Mouse (Mus musculus) liver, embryonic 12.5 days (tissue): ENCODE measurements around the gene Eftud2. TPM values are rescaled to one million over a fixed set of nuclear protein-coding genes. Genes with fewer than 3 reads are reported as not detected.

ENCODE experiments used
- ATAC-seq: fragments of 200-750 bp; cut with Nextera tagmentation; 2 replicates; pipeline ENCODE4 v1.8.0; 2017; ENCODE audit warnings: moderate number of reproducible peaks, mild to moderate bottlenecking, moderate library complexity
- H3K27ac ChIP-seq: fragments of 300-500 bp; sonication (generic); 2 replicates; pipeline ENCODE4 v1.5.1; 2016; ENCODE audit warnings: mild to moderate bottlenecking
- H3K27me3 ChIP-seq: fragments of 300-500 bp; sonication (generic); replicated peaks from 2 replicates; pipeline ENCODE4 v1.6.1; 2016; ENCODE audit warnings: mild to moderate bottlenecking, moderate library complexity
- H3K36me3 ChIP-seq: fragments of 300-500 bp; sonication (generic); 2 replicates; pipeline ENCODE4 v1.6.1; 2016; ENCODE audit warnings: mild to moderate bottlenecking, moderate library complexity
- H3K4me1 ChIP-seq: fragments of 300-500 bp; sonication (generic); 2 replicates; pipeline ENCODE4 v1.6.1; 2016
- H3K4me2 ChIP-seq: fragments of 300-500 bp; sonication (generic); 2 replicates; pipeline ENCODE4 v1.6.1; 2016; ENCODE audit warnings: mild to moderate bottlenecking, moderate library complexity
- H3K4me3 ChIP-seq: fragments of 300-500 bp; sonication (generic); 2 replicates; pipeline ENCODE4 v1.5.1; 2016; ENCODE audit warnings: mild to moderate bottlenecking, moderate library complexity
- H3K9ac ChIP-seq: fragments of 300-500 bp; sonication (generic); 2 replicates; pipeline ENCODE4 v1.6.1; 2016; ENCODE audit warnings: mild to moderate bottlenecking, moderate library complexity
- H3K9me3 ChIP-seq: fragments of 300-500 bp; sonication (generic); replicated peaks from 2 replicates; pipeline ENCODE4 v1.6.1; 2016; ENCODE audit warnings: mild to moderate bottlenecking, moderate library complexity
- whole genome bisulfite sequencing: fragments of 180-500 bp; shearing (Covaris S2); methylation state at CpG from one replicate; pipeline ENCODE4 v1.1.7; 2016; ENCODE audit not compliant: insufficient replicate concordance; 5-methylcytosine and 5-hydroxymethylcytosine counted together
- polyA plus RNA-seq: library from polyadenylated mRNA; unstranded; fragments of >200 nt; fragmentation: Nextera tagmentation; extraction: Ambion mirVana; gene quantifications from 2 replicates; pipeline ENCODE4 v1.2.1, GENCODE M21; 2016

Gene Eftud2
- polyA plus RNA-seq, 1 experiment from 2014 or later = 192 TPM

GRCm38 (mm10) chr11:102859933-102860332 lies 20.9 kb downstream of the Eftud2 start:
- Histone ChIP-seq H3K27ac (no peak overlapping the region), H3K4me2 (no peak overlapping the region), H3K4me3 (no peak overlapping the region), H3K9me3 (no peaks in the 10 kb centered on the region), H3K36me3 (peaks cover 100% of the 10 kb centered on the region), H3K4me1 (no peaks in the 10 kb centered on the region), H3K9ac (no peak overlapping the region), H3K27me3 (no peaks in the 10 kb centered on the region)
- WGBS = 91% methylated on average over 8 of the region's 8 CpGs
- ATAC-seq = no peak

GRCm38 (mm10) chr11:102858951-102859350 lies 21.8 kb downstream of the Eftud2 start:
- no peaks in the 10 kb centered on the region for H3K9me3 ChIP-seq
- H3K36me3 ChIP-seq = peaks cover 100% of the 10 kb centered on the region

DNA sequence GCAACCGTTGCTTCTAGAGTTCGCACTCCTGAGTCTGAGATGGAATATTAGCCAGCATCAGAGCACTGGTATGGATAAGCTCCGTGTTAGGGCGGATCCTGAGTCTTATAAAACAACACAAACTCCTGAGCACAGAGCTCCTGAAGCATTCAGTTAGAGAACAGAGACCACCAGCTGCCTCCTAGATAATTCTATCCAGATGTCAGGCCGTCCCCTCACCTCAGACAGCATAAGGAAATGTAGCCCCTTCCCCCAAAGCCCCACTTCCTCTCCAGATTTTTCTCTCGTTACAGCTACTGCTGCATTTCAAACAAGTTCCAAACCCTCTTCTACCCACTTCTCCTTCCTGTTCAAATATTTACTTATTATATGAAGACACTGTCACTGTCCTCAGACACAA lies 24.8 kb downstream of the Eftud2 start:
- no peak overlapping the region for H3K4me2 ChIP-seq
- peaks cover 100% of the 10 kb centered on the region for H3K36me3 ChIP-seq
- no peaks in the 10 kb centered on the region for H3K27me3 ChIP-seq
- H3K4me1 ChIP-seq = no peaks in the 10 kb centered on the region
- no peak overlapping the region for H3K9ac ChIP-seq
- H3K9me3 ChIP-seq = no peaks in the 10 kb centered on the region
- H3K4me3 ChIP-seq = no peak overlapping the region
- ATAC-seq = no peak
- no peak overlapping the region for H3K27ac ChIP-seq
- WGBS = 77% methylated on average over 6 of the region's 6 CpGs

More at GRCm38 (mm10) chr11:102858951-102859350, 21.8 kb downstream of the Eftud2 start:
- ATAC-seq = no peak
- no peak overlapping the region for H3K9ac ChIP-seq
- no peaks in the 10 kb centered on the region for H3K27me3 ChIP-seq
- 90% methylated on average over 11 of the region's 11 CpGs for WGBS
- no peak overlapping the region for H3K27ac ChIP-seq
- H3K4me2 ChIP-seq = no peak overlapping the region
- no peaks in the 10 kb centered on the region for H3K4me1 ChIP-seq
- H3K4me3 ChIP-seq = no peak overlapping the region

- H3K4me1 ChIP-seq = no peaks in the 10 kb centered on the region
- no peaks in the 10 kb centered on the region for H3K27me3 ChIP-seq
- H3K4me3 ChIP-seq = no peak overlapping the region
- no peaks in the 10 kb centered on the region for H3K9me3 ChIP-seq
- H3K27ac ChIP-seq = no peak overlapping the region
- H3K9ac ChIP-seq = no peak overlapping the region
- H3K36me3 ChIP-seq = peaks cover 100% of the 10 kb centered on the region
- ATAC-seq = no peak
- H3K4me2 ChIP-seq = no peak overlapping the region
Measured at GRCm38 (mm10) chr11:102853760-102854159, 27.0 kb downstream of the Eftud2 start.

GRCm38 (mm10) chr11:102851883-102852282 lies 28.9 kb downstream of the Eftud2 start:
- no peak for ATAC-seq
- Histone ChIP-seq H3K4me3 (no peak overlapping the region), H3K27me3 (no peaks in the 10 kb centered on the region), H3K4me1 (no peaks in the 10 kb centered on the region), H3K9me3 (no peaks in the 10 kb centered on the region), H3K4me2 (no peak overlapping the region), H3K36me3 (peaks cover 100% of the 10 kb centered on the region), H3K27ac (no peak overlapping the region), H3K9ac (no peak overlapping the region)
- WGBS = 75% methylated on average over 5 of the region's 5 CpGs

DNA sequence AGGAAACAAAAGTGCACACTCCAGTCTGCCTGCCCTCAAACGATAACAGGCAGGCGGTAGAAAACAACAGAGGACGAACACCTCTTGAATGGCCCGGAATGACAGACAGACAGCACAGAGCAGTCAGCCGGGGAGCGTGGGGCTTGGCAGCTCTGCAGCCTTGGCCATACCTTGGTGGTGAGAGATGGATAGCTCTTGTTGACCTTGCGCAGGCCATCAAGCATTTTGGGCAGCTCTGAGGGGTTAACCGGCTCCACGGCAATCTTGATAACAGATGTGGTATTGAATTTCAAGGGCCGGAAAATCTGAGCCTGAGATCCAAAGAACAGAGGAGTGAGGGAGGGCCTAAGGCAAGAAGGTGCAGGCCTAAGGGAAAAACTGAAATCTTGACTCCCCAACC lies 34.9 kb downstream of the Eftud2 start:
- Histone ChIP-seq H3K4me2 (no peak overlapping the region), H3K9ac (no peak overlapping the region), H3K4me3 (no peak overlapping the region), H3K9me3 (no peaks in the 10 kb centered on the region), H3K36me3 (peaks cover 100% of the 10 kb centered on the region), H3K27me3 (no peaks in the 10 kb centered on the region), H3K27ac (no peak overlapping the region), H3K4me1 (no peaks in the 10 kb centered on the region)
- WGBS = 87% methylated on average over 10 of the region's 10 CpGs
- no peak for ATAC-seq

GRCm38 (mm10) chr11:102838616-102839150 lies 42.1 kb downstream of the Eftud2 start:
- Histone ChIP-seq H3K4me1 (no peaks in the 10 kb centered on the region), H3K27ac (no peak overlapping the region), H3K36me3 (peaks cover 73% of the 10 kb centered on the region), H3K9ac (no peak overlapping the region), H3K4me3 (no peak overlapping the region), H3K27me3 (0 out of 2 replicates have a peak, but pooled peaks cover 2% of the 10 kb centered on the region), H3K4me2 (no peak overlapping the region), H3K9me3 (no peaks in the 10 kb centered on the region)
- ATAC-seq = no peak
- 83% methylated on average over 9 of the region's 9 CpGs for WGBS

DNA sequence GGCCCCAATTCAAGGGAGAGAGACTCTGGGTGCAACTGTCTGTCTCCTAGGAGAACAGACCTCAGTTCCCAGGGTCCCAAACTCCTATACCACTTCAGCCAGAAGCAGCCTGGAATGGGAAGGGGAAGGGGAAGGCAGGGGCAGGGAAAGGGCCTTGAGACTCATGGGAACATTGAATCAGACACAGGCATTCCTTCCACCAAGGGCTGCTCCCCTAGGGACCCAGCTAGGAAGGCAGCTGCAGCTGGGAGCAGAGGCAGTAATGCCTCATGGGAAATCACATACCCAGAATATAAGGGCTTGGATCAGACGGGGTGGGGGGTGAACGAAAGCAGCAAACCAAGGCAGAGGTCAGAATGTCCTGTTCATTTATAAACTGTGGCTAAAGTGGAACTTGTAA lies 42.7 kb downstream of the Eftud2 start:
- 78% methylated on average over 2 of the region's 2 CpGs for WGBS
- Histone ChIP-seq H3K36me3 (peaks cover 68% of the 10 kb centered on the region), H3K4me3 (no peak overlapping the region), H3K9me3 (no peaks in the 10 kb centered on the region), H3K4me1 (no peaks in the 10 kb centered on the region), H3K27ac (no peak overlapping the region), H3K4me2 (no peak overlapping the region), H3K9ac (no peak overlapping the region), H3K27me3 (0 out of 2 replicates have a peak, but pooled peaks cover 5% of the 10 kb centered on the region)
- no peak for ATAC-seq

DNA sequence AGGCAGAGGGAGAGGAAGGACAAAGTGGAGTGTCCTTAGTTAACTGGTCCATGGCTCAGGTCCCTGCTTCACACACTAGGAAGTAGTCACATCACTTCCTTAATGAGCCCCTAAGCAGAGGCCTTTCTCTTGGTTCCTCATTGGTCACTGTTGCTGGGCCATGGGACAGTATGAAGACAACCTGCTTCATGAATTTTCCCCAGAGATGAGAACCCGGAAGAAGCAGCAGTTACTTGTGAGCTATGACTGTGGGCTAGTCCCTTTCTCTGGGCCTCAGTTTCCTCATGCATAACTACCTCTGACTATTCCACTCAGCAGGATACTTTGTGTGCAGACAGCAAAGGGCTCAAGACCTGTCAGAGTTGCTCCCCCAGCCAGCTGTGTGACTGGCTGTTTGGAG lies 43.4 kb downstream of the Eftud2 start:
- H3K4me2 ChIP-seq = no peak overlapping the region
- H3K27ac ChIP-seq = no peak overlapping the region
- WGBS = 74% methylated on average over 1 of the region's 1 CpGs
- H3K9me3 ChIP-seq = no peaks in the 10 kb centered on the region
- ATAC-seq = no peak
- H3K9ac ChIP-seq = no peak overlapping the region
- no peaks in the 10 kb centered on the region for H3K4me1 ChIP-seq
- no peak overlapping the region for H3K4me3 ChIP-seq
- peaks cover 10% of the 10 kb centered on the region for H3K27me3 ChIP-seq
- peaks cover 60% of the 10 kb centered on the region for H3K36me3 ChIP-seq

DNA sequence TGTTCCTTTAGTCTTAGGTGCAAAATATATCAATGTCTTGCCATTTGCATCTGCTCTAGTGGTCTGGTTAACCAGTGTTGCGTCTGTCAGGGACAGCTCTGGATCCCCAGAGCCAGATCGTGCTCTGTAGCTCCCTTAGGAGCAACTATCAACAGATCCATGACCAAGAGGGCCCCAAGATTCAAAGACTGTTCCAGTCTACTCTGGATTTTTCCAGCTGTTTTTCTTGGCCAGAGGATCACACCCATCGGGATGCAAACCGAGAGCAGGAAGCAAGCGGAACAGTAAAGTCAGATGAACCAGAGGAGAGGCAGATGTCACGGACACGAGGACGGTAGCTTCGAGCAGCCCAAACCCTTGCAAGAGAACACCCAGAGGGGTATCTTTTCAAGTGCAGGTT lies 44.6 kb downstream of the Eftud2 start:
- no peaks in the 10 kb centered on the region for H3K9me3 ChIP-seq
- H3K4me3 ChIP-seq = no peak overlapping the region
- no peak for ATAC-seq
- H3K36me3 ChIP-seq = peaks cover 48% of the 10 kb centered on the region
- WGBS = 87% methylated on average over 9 of the region's 9 CpGs
- no peak overlapping the region for H3K4me2 ChIP-seq
- H3K9ac ChIP-seq = no peak overlapping the region
- H3K27me3 ChIP-seq = peaks cover 13% of the 10 kb centered on the region
- no peaks in the 10 kb centered on the region for H3K4me1 ChIP-seq
- H3K27ac ChIP-seq = no peak overlapping the region

DNA sequence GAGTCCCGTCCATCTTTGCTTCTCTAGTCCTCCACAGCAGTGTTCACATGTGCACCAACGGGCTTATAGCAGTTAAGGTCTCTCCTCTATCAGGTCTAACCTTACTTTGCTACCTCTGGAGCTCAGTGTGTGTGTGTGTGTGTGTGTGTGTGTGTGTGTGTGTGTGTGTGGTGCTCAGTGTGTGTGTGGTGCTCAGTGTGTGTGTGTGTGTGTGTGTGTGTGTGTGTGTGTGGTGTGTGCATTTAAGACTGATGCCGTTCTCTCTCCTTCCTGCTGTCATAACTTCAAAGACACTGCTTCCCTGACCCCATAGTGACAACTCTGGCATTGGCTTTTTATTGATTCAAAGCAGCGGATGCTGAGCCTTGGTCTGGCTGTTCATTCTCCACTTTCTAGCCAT lies 45.2 kb downstream of the Eftud2 start, which contains the start of gene Higd1b:
Gene Higd1b, plus strand, starts transcription at position 301 of the 400 bp plus-strand sequence.
- no peaks in the 10 kb centered on the region for H3K9me3 ChIP-seq
- no peak for ATAC-seq
- 70% methylated on average over 4 of the region's 4 CpGs for WGBS
- H3K4me3 ChIP-seq = no peak within 1 kb of the TSS
- peaks cover 13% of the 10 kb centered on the region for H3K27me3 ChIP-seq
- H3K4me2 ChIP-seq = no peak within 1 kb of the TSS
- H3K9ac ChIP-seq = no peak within 1 kb of the TSS
- no peak within 1 kb of the TSS for H3K27ac ChIP-seq
- peaks cover 42% of the 10 kb centered on the region for H3K36me3 ChIP-seq
- H3K4me1 ChIP-seq = no peaks in the 10 kb centered on the region

GRCm38 (mm10) chr11:102834219-102834618 lies 46.6 kb downstream of the Eftud2 start:
- H3K9me3 ChIP-seq = no peaks in the 10 kb centered on the region
- 89% methylated on average over 10 of the region's 10 CpGs for WGBS
- H3K4me1 ChIP-seq = no peaks in the 10 kb centered on the region
- H3K4me3 ChIP-seq = no peak overlapping the region
- peaks cover 28% of the 10 kb centered on the region for H3K36me3 ChIP-seq
- H3K9ac ChIP-seq = no peak overlapping the region
- H3K27ac ChIP-seq = no peak overlapping the region
- no peak for ATAC-seq
- peaks cover 15% of the 10 kb centered on the region for H3K27me3 ChIP-seq
- H3K4me2 ChIP-seq = no peak overlapping the region

DNA sequence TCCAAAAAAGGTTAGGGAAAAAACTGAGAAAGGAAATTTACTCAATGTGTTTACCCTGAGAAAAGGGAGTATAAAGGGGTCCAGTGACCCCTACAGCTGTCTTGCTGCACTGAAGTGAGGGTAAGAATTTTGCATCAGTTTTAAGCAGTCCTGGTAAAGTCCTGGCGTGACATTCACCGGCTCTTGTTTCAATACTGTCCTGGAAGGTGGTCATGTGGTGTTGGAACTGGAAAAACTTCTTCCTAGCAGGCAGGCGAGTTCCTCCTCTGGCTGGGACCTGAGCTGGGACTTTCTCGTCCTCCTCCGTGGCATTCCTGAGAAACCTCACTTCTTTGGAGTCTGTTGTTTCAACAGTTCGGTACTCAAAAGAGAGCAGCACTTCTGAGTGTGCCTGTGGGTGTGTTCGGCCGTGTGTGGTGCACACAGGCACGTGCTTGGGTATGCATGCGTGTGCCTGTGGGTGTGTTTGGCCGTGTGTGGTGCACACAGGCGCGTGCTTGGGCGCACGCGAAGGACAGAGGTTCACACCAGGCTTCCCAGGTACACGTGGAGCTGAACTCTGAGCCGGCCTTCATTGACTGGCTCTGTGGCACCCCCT lies 48.0 kb downstream of the Eftud2 start:
- Histone ChIP-seq H3K27ac (no peak overlapping the region), H3K9me3 (no peaks in the 10 kb centered on the region), H3K9ac (no peak overlapping the region), H3K27me3 (peaks cover 19% of the 10 kb centered on the region), H3K4me2 (no peak overlapping the region), H3K36me3 (peaks cover 14% of the 10 kb centered on the region), H3K4me3 (no peak overlapping the region), H3K4me1 (no peaks in the 10 kb centered on the region)
- no peak for ATAC-seq
- 58% methylated on average over 18 of the region's 18 CpGs for WGBS
